12 mouse cellular contexts compared by ENCODE assay signal in genomic region chr17:63312330-63312729, GRCm38 (mm10).
DNase-seq lines count a peak whose midpoint lies in the region; ATAC-seq and TF ChIP-seq lines count a peak whose summit lies in the region.
"Had no signal": no experiment of that assay in that cellular context is flagged by ENCODE, and none has a peak within 500 bp of the region (broad histone marks: within the 10 kb centered on the region; RNA-seq: fewer than 3 reads in every experiment).

No protein-coding gene starts in this region.

- intact Hi-C loops in gastrocnemius, adult 2 months (cut with DNase I) = no loop called here

- H3K4me3 ChIP-seq in stomach, embryonic 14.5 days (ENCODE audit: low read depth, low read length) = no peak overlapping the region
- no peak overlapping the region for H3K4me3 ChIP-seq in stomach, postnatal 0 days (ENCODE audit: low read depth, low read length)
- no peak overlapping the region for H3K4me3 ChIP-seq in liver, postnatal 0 days (ENCODE audit: low read depth, low read length)
- no peak overlapping the region for H3K4me3 ChIP-seq in gastrocnemius, adult 2 months
- no peak overlapping the region for H3K4me3 ChIP-seq in heart, embryonic 10.5 days

- no peak overlapping the region for H3K4me2 ChIP-seq in stomach, embryonic 14.5 days (replicated peaks; ENCODE audit: low read depth, low read length)
- H3K4me2 ChIP-seq in stomach, postnatal 0 days (replicated peaks; ENCODE audit: low read depth) = no peak overlapping the region
- H3K4me2 ChIP-seq in liver, postnatal 0 days (ENCODE audit: low read depth, low read length) = peak overlapping the region; percentile 41

- no peak for DNase-seq in stomach, postnatal 0 days (ENCODE audit: low spot score)
- peak; percentile 73 for DNase-seq in liver, postnatal 0 days
- DNase-seq in gastrocnemius, adult 2 months = no peak
- DNase-seq in frontal cortex, adult 2 months (ENCODE audit: extremely low spot score in 1 of 2, low spot score in 1 of 2) = no peak
- DNase-seq in heart, embryonic 10.5 days (ENCODE audit: low spot score) = no peak
- DNase-seq: adrenal gland, postnatal 14 days; cerebellum, adult 11-12 months; kidney, adult 18-20 months; midbrain, embryonic 14.5 days had no signal

- no peak overlapping the region for H3K27ac ChIP-seq in stomach, embryonic 14.5 days (ENCODE audit: low read length)
- no peak overlapping the region for H3K27ac ChIP-seq in stomach, postnatal 0 days (replicated peaks)
- H3K27ac ChIP-seq in liver, postnatal 0 days (ENCODE audit: low read depth) = peak overlapping the region; percentile 79
- H3K27ac ChIP-seq in gastrocnemius, adult 2 months = no peak overlapping the region
- H3K27ac ChIP-seq in heart, embryonic 10.5 days = no peak overlapping the region

- no peak overlapping the region for H3K9ac ChIP-seq in stomach, embryonic 14.5 days (replicated peaks; ENCODE audit: low read depth, low read length)
- no peak overlapping the region for H3K9ac ChIP-seq in stomach, postnatal 0 days (ENCODE audit: low read length)
- no peak overlapping the region; the same call in 1 of the 2 replicates for H3K9ac ChIP-seq in liver, postnatal 0 days (replicated peaks)

- TF ChIP-seq EP300 in stomach, postnatal 0 days (optimal IDR thresholded peaks at IDR 0.05) = no peak
- TF ChIP-seq EP300 in liver, postnatal 0 days (IDR thresholded peaks at IDR 0.05; ENCODE audit: low read depth) = peak; percentile 100

- H3K4me1 ChIP-seq in stomach, embryonic 14.5 days (ENCODE audit: control insufficient read depth, insufficient read depth, low read length) = no peaks in the 10 kb centered on the region
- H3K4me1 ChIP-seq in stomach, postnatal 0 days (replicated peaks; ENCODE audit: control insufficient read depth, insufficient read depth) = no peaks in the 10 kb centered on the region
- peaks cover 10% of the 10 kb centered on the region for H3K4me1 ChIP-seq in liver, postnatal 0 days (ENCODE audit: insufficient read depth)
- peaks cover 7% of the 10 kb centered on the region for H3K4me1 ChIP-seq in heart, embryonic 10.5 days

- 86% methylated on average over 10 of the region's 10 CpGs for WGBS in stomach, embryonic 14.5 days
- 88% methylated on average over 10 of the region's 10 CpGs for WGBS in stomach, postnatal 0 days
- 57% methylated on average over 10 of the region's 10 CpGs for WGBS in liver, postnatal 0 days (ENCODE audit: insufficient replicate concordance)
- 75% methylated on average over 10 of the region's 10 CpGs for WGBS in heart, embryonic 10.5 days

- no peaks in the 10 kb centered on the region for H3K36me3 ChIP-seq in stomach, embryonic 14.5 days (ENCODE audit: control insufficient read depth, insufficient read depth, low read length)
- no peaks in the 10 kb centered on the region for H3K36me3 ChIP-seq in stomach, postnatal 0 days (ENCODE audit: control insufficient read depth, insufficient read depth, low read length)
- no peaks in the 10 kb centered on the region for H3K36me3 ChIP-seq in liver, postnatal 0 days (replicated peaks; ENCODE audit: insufficient read depth, low read length)
- peaks cover 5% of the 10 kb centered on the region; the same call in 1 of the 2 replicates for H3K36me3 ChIP-seq in heart, embryonic 10.5 days

- ATAC-seq in stomach, embryonic 14.5 days (ENCODE audit: insufficient number of reproducible peaks, insufficient read depth, low FRiP score, low read depth) = peak; percentile 88; the same call in 1 of the 2 replicates
- ATAC-seq in stomach, postnatal 0 days (ENCODE audit: low FRiP score, low TSS enrichment) = no peak
- ATAC-seq in erythroblast, adult 5-6 weeks (replicated peaks; ENCODE audit: low FRiP score, poor library complexity, severe bottlenecking) = peak; percentile 92
- ATAC-seq in liver, postnatal 0 days = peak; percentile 99
- ATAC-seq: CD4-positive, CD25-positive, alpha-beta regulatory T cell, adult 4 months had no signal

- H3K27me3 ChIP-seq in stomach, embryonic 14.5 days (ENCODE audit: control insufficient read depth, insufficient read depth, low read length) = no peaks in the 10 kb centered on the region
- no peaks in the 10 kb centered on the region for H3K27me3 ChIP-seq in stomach, postnatal 0 days (ENCODE audit: control insufficient read depth, insufficient read depth, low read length)
- H3K27me3 ChIP-seq in liver, postnatal 0 days (ENCODE audit: insufficient read depth, low read length) = no peaks in the 10 kb centered on the region
- no peaks in the 10 kb centered on the region for H3K27me3 ChIP-seq in heart, embryonic 10.5 days (ENCODE audit: insufficient read depth, poor library complexity, severe bottlenecking)

- TF ChIP-seq CTCF in stomach, postnatal 0 days (IDR thresholded peaks at IDR 0.05; ENCODE audit: low read depth) = no peak
- no peak for TF ChIP-seq CTCF in liver, postnatal 0 days (IDR thresholded peaks at IDR 0.05; ENCODE audit: low read depth)
- TF ChIP-seq CTCF in gastrocnemius, adult 2 months (IDR thresholded peaks at IDR 0.05) = no peak

- no peaks in the 10 kb centered on the region for H3K9me3 ChIP-seq in stomach, embryonic 14.5 days (ENCODE audit: control insufficient read depth, low read depth, low read length)
- H3K9me3 ChIP-seq in stomach, postnatal 0 days (ENCODE audit: control insufficient read depth, low read length) = no peaks in the 10 kb centered on the region
- H3K9me3 ChIP-seq in liver, postnatal 0 days (ENCODE audit: low read length) = no peaks in the 10 kb centered on the region
- H3K9me3 ChIP-seq in heart, embryonic 10.5 days = no peaks in the 10 kb centered on the region
